Mouse (Mus musculus): Measurements from ENCODE around the gene Gm11084.

- no peak for TF ChIP-seq CTCF (IDR thresholded peaks at IDR 0.05; ENCODE audit: control insufficient read depth, insufficient read depth, insufficient read length)
- no peak for TF ChIP-seq MYOG (IDR thresholded peaks at IDR 0.05; ENCODE audit: control insufficient read depth, extremely low read depth, insufficient read length)
These were observed 3.3 kb downstream of the Gm11084 start for GRCm38 (mm10) chr2:72983211-72983610.

Data from C2C12 (cell line).